Mouse (Mus musculus): ENCODE results near the gene Gimap7.
A peak's percentile ranks its signal among the peaks of the same experiment; 100 is the strongest.

The Gimap7 gene

DNA sequence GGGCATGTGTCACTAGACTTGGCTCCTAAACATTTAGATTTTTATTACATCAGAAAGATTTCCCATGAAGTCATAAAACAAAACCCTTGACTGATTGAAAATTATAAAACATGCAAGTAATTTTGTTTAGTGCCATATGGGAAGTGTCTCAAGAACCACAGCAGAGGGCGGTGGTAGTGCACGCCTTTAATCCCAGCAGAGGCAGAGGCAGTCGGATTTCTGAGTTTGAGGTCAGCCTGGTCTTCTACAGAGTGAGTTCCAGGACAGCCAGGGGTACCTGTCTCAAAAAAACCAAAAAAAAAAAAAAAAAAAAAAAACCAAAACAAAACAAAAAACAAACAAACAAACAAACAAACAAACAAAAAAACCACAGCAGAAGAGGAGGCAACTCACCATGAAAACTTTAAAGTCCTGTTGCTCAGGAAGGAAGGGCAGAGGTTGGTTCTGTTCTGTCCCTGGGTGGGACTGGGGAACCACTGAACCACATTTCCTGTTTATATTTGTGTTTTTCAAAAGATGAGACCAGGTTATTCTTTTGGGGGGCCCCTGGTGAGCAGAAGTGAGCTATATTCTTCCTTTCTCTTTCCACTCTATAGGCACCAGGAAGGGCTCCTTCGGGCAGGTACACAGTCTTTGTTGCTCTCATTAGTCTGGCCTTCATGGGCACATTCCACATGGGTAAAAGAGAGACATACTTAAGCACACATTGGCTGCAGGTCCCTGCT is 21.4 kb upstream of the Gimap7 start:
- DNase-seq, result no peak

DNA sequence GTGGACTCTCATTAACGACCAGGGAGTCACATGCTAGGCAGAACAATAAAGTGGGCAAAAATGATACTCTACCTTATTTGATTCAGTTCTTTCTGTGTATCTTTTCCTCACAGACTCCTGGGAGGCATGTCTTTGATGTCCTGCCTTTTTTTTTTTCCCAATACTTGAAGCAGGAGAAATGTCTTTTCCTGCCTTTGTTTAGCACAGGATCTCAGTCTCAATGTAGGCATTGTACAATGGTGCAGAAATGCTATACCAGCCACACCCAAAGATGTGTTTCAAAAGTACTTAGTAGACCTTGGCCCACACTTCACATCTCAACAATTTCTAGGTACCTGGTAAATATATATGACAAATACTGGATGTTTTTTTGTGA is 20.9 kb upstream of the Gimap7 start:
- no peak for DNase-seq

DNA sequence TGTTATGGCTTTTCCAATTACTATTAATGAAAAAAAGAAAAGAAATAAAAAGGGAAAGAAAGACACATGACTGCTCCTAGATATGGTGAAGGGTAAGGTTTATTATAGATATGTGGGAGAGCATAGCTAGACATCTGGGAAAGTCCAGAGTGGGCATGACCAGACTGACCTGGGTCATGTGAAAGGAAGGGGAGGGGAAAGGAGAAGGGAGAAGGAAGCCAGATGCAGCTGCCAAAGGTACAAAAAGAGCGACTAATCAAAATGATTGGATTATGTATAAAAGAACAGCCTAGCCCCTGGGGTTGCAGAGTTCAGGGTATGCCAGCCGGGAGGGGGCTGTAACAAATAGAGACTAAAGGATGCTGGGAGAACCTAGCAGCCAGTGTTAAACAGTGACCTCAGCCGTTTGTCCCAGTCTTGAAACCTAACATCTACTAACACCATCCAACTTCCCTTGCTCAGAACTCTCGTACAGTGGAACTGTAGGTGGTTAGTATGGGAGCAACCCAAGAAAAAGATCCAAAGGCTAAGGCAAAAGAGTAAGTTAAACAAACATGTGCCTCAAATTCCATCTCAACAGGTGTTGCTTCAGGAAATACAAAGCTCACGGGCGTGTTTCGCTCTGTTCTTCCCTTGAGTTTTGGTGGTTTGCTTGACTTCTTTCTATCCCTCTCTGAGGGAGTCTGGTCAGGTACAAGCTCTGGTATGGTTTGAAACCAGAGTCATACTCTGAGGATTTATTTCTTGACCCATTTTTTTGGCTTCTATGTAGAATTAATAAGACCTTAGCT is 20.2 kb upstream of the Gimap7 start:
- DNase-seq, result no peak

DNA sequence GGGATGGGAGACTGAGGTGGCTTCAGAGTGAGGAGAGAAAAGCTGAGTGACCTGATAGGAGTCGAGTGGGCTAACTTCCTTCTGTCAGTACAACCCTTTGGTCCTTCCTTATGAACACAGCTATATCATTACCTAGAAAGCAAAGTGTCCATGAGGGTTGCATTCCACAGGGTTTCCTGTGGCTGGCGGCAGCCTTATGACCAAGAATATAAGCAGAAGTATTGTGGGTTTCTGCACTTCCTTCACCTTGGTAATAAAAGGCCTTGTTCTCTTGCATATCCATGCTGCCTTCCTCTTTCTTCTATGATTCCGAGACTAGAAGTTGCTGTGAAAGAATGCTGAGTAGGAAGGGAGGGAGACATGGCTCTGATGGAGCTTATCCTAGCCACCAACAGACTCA is 19.5 kb upstream of the Gimap7 start:
- no peak for DNase-seq

DNA sequence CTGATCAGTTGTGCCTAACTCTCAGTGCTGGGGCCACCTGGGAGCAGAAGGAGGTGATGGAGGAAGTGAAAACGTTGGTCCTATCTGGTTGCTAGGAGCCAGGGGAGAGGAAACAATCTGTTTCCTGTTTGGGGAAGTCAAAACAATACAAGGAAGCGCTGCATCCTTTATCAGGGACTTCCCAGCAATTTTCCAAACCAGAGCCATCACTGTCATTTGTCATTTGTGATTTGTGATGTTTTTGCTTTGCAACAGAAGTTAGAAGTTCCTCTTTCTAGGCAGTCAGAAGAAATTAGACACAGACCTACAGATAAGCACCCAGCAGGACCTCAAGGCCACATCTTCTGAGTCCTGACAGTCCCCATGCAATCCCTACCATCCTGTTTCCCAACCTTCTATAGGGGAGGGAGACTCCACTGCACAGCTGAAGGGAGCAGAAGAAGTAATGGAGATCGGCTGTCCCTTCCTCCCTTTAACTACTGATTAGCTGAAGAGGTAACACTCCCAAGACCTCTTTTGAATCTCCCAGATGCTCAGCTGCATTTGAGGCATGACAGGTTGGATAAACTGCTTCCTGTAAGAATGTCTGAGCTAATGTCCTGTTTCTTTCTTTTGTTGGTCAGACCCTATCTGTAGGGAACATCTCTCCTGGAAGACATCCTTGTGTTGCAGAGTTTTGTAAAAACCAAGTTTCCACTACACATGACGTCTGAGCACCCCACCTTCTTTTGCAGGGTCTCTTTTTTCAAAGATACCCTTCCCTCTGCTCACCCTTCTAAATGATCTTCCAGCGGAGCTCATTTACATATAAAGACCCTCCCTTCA is 18.0 kb upstream of the Gimap7 start:
- no peak for DNase-seq

DNA sequence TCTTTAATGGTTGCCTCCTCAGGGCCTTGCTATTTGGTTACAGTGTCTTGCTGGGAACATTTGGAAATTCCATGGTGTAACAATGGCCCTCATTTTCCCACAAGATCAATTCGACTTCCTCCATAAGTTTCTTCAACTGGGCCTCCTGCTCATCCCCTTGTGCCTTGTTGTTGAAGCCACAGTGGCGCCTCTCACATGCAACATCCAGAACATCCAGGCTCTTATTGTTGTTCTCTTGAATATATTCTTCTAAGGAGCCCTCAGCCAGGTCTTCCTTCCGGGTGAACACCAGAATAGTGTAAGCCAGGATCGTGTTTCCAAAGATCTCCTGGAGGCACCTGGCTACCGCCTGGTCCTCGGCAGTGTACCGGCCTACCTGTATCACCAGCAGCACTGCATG is 16.3 kb upstream of the Gimap7 start:
- DNase-seq, result no peak

DNA sequence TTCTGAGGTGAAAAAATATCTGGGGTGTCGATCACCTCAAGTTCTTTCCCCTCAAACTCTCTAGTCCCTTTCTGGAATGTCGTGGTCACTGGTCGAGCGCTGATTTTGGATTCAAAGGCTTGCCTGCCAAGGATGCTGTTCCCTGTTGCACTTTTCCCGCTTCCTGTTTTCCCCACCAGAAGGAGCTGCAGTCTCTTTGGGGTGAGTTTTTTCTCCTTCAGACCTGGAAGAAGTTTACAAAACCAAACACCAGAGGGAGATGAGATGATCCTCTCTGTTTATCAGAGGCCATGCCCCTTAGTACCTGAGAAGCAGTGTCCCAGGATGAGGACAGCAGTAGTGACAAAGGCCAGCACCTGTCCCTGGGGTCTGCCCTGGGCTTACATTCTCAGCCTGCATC is 15.8 kb upstream of the Gimap7 start:
- DNase-seq, result no peak

DNA sequence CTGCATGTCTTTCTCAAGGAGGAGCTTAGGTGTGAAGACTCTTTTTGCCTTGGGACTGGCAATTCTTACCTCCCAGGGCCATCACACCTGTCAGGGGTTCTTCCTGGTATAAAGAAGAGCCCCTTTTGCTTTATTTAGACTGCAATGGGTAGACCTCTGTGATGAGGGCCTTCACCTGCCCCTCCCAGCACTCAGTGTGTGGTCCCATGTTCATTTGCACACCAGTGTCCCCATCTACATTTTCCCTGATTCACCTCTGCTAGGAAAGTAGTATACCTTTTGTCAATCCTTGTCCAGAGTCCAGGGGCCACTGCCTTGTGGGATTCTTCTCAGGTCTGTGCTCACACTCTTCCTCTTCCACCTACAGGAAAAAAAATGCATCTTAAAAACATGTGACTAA is 14.3 kb upstream of the Gimap7 start:
- DNase-seq, result no peak

DNA sequence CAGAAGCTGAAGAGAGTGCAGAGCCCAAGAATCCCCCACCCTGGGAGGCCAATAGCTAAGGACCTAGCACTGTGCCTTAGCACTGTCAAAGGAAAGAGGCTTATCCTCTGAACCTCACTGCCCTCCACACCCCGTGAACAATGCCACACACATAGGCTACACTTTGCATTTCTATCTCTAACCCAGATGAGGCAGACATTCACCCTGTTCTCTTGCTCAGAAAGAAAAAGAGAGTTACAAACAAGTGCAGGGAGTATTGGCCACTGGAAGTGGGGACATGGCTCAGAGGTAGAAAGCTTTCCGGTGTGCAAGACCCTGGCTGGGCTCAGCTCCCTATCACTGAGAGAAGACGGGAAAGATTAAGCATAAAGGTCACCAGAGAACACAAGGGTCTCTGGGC is 12.3 kb upstream of the Gimap7 start:
- no peak for DNase-seq

DNA sequence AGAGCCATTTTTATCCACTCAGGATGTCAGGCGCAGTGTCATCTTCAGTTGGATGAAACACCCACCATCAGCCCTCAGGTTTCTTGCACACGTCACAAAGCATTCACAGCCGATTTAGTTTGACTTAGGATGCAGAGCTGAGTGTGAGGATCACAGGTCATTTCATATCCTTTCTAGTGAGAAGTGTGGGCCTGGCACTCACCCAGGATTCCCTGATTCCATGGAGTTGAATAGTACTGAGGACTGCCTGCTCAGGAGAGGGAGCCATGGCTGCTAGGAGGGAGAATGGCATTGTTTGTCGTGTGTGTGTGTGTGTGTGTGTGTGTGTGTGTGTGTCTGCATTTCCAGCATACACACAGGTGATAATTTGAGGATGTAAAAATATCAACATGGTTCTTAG is 1.9 kb downstream of the Gimap7 start:
- no peak for DNase-seq

DNA sequence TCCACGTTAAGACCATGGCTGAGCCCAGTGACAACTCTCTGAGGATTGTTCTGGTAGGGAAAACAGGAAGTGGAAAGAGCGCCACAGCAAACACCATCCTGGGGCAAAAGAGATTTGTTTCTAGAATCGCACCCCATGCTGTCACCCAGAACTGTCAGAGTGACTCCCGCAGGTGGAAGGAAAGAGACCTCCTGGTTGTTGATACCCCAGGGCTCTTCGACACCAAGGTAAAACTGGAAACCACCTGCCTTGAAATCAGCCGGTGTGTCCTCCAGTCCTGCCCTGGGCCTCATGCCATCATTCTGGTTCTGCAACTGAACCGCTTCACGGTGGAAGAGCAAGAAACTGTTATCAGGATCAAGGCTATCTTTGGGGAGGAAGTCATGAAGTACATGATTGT is 5.0 kb downstream of the Gimap7 start:
- DNase-seq, result no peak

DNA sequence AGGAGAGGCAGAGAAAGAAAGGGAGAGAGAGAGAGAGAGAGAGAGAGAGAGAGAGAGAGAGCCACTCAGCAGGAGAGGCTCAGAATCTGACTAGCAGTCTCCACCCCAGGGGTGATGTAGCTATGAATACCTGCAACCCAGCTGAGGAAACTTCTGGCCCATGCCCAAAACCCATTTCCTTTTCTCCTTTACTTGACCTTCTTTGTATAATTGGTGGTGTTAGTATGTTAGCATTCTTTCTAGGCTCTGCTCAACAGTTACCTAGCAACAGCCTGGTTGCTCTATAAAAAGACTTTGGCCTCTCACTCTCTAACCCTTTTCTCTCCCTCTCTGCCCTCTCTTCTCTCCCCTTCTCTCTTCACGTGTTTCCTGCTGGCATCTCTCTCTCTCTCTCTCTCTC is 7.1 kb downstream of the Gimap7 start:
- DNase-seq, result peak; percentile 79

DNA sequence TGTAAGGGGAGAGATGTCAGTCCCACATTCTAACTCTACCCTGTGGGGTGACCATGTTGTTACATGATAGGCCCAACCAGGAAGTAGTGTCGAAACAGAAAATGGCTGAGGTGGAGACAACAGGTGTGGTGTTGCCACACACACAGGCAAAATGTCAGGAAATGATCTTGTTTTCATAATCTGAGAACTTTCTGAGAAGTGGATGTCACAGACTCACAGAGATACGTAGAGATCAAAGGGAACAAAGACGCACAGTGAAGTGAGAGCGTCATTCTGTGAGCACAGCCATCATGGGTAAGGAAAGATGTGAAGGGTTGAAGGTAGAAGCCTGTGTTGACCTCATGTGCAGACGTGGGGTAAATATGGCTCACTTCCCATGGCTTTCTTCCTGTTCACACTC is 9.3 kb downstream of the Gimap7 start:
- no peak for DNase-seq

DNA sequence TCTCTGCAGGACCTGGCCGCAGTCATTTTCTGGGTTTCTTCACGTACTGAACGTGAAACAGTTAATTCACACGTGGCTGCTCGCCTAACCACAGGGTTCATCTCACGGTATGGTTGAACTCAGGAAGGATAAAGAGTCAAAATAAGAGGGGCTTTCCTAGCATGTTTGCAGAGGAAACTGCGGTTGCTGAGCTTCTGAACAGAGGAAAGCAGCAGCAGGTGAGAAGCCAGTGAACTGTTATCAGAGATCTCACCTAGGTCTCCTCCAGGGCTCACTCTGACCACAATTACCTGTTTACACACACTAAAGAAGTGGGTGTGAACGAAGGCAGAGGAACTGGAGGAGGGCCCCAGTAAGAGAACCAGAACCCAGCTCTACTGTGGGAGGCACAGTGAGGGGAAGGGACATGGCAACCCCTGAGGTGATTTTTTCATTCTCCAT is 14.5 kb downstream of the Gimap7 start:
- no peak for DNase-seq

DNA sequence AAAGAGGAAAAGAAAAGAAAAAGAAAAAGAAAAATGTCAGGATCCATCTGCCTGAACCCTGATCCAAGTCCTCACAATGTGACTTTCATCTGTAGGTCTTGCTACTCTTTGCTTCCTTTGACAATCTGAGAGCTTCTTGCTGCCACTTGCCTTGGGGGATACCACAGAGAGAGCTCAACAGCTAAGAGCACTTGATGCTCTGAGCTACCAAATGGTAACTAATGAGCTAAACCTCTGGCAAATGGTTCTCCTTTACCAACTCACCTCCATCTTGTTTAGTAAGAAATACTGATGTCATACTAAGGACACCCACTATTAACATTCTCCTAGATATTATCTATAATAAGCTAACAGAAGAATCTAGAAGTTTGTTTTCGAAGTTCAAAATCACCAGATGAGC is 15.2 kb downstream of the Gimap7 start:
- no peak for DNase-seq

DNA sequence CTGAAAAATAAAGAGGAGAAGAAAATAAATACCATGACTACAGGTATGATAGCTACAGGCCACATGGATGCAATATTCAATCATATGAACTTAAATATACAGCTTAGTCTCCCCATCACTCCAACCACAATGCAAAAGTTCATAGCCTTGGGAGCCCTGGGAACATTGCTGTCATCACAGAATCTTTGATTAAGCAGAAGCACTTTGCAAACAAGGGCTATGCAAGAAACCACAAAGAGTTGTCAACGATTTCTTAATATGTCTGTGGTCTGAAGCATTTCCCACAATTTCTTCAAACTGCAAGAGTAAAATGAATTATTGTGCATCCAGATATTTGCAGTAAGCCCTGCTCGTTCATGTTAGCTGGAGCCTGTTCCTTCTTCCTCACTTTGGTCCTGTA is 18.6 kb downstream of the Gimap7 start:
- no peak for DNase-seq

DNA sequence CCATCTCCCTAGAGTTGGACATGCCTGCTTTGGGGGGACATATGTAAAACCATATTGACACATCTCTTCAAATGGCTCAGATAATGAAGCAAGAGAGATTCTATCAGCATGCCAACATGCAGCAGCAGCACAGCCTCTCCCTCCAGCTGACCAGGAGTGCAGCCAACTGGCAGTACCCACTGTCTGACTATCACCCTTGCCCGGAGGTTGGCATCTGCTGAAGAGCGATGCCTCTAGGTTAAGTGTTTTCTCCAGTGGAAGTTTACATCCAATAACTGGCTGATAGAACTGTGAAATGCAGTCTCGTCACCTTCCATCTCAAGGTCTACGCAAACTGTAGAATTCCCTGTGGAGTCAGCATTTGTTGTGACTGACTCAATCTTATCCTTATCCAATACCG is 19.3 kb downstream of the Gimap7 start:
- DNase-seq, result no peak

DNA sequence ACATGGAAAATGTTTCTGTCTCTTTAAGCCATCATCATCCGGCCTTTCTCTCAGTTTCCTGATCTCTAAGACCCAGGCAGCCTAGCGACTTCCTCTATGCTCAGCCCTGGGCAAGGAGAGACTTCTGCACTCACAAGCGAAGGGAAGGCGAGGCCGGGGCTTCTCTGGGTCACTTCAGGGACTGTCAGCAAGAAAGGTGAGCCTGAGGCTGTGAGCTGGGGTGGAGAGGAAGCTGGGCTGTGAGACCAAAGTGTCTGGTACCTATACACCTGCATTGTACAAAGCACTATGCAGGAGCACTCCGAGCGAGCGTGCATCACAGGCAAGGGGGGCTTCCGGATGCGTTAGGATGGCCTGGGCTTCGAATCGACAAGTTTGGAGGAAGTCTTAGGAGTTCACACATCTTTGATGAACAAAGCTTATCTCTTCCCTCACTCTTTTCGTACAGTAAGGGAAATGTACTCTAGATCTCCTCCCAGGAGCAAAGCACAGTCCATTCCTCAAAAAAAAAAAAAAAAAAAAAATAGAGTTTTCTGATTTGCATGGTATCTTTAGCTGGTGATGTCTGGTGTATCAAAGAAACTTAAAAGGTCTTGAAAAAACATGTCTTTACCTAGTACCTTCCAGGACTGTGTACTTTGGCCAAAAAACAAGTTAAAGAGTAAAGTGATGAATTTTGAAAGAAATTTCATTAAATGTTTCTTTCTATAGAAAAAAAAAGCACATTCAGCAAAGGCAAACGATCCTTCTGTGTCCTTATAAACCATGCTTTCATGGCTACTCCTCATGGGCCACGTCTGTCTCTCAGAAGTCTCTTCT is 20.7 kb downstream of the Gimap7 start, which contains the start of gene Gimap1:
Gene Gimap1 (plus strand): TSS at position 94 of the 819 bp plus-strand sequence.
- peak; percentile 54 for DNase-seq

DNA sequence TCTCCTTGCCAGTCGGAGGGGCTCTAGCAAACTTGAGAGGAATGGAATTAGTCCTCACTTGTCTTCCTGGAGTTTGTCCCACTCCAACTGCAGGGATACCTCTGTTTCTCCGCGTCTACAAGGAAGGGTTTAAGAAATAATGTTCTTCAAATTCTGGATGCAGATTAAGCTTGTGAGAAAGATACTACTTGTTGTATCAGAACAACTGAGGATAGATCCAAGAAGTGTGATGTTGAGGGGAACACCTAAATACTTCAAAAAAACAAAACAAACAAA is 21.3 kb downstream of the Gimap7 start:
- no peak for DNase-seq

DNA sequence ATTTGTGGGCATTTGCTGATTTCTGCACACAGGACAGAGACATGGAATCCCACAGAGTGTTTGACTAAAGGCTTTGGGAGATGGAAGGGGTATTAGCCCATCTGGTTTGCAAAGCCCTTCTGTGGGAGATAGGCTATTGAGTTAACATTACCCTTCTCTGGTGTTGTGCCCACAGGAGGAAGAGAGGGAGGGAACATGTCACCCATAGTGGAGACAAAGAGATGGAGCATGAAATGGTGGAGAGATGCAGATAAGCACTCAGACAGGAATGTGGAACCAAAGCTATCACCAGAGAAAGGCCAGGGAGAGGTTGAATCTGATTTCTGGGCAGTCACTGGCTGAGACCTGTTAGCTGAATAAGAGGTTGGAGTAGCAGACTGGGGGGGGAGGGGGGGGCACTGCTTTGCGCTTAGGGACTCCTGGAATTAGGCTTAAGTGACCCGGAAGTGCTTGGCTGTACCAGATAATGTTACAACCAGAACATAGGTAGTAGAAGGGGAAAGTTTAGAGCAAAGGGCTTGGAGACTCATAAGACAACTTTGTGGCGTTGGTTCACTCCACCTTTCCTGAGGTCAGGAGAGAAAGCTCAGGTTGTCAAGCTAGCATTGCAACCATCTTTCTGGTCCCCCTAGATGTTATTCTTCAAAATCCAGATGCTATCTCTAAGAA is 22.2 kb downstream of the Gimap7 start:
- no peak for DNase-seq

DNA sequence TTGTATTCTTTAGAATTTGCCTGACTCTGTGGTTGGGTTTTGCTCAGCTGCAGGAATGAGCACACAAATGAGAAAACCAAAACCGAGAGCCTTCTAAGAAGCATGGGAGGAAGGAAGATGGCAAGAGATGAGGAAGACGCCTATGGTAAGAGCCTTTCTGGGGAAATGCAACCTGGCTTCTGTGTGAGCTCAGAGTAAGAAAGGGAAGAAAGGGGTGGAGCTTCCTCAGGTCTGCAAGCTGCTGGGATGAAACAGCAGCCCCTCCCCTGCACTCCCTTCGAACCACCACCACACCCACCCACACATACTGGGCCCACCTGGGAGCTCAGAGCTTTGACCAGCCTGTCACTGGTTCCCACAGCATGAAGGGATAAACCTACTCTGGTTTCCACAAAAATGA is 22.9 kb downstream of the Gimap7 start:
- no peak for DNase-seq

DNA sequence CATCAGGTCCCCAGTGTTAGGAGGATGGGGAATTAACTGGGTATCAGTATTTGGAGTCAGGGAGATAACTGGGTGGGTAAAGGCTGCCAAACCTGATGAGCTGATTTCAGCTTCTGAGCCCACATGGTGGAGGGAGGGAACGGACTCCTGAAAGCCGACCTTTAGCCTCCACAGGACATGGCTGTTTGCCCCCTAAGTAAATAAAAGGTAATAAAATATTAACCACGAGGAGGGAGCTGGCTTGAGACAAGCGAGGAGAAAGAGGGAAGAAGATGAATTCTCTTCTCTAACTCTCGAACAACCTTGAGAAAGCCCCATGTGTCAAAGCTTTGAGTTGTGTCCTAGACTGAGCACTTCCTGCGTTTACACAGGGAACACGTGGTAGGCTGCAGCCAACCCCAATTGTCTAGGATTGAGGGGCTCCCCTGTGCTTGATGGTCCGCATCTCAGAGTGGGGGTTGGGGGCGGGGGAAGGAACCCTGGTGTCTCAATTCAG is 23.3 kb downstream of the Gimap7 start:
- peak; percentile 50 for DNase-seq

All from kidney, adult 18-20 months (tissue).